Mouse (Mus musculus): ENCODE data around the gene Rcor2.
A peak's percentile ranks its signal among the peaks of the same experiment; 100 is the strongest.

The Rcor2 gene

GRCm38 (mm10) chr19:7265478-7266191 is 1.5 kb upstream of the Rcor2 start:
- DNase-seq, result peak; percentile 62 to 76

- DNase-seq, result peak; percentile 31 to 46
Measured at GRCm38 (mm10) chr19:7266421-7266831, 699 bp upstream of the Rcor2 start.

GRCm38 (mm10) chr19:7267781-7268721 is 926 bp downstream of the Rcor2 start:
- DNase-seq, result peak; percentile 52 to 70

GRCm38 (mm10) chr19:7268722-7269090 is 1.6 kb downstream of the Rcor2 start:
- DNase-seq, result peak; percentile 62 to 82

- peak; percentile 32 to 68 for DNase-seq
Measured at GRCm38 (mm10) chr19:7269290-7270044, 2.3 kb downstream of the Rcor2 start.

- DNase-seq, result no peak
Measured at GRCm38 (mm10) chr19:7273486-7273885, 6.4 kb downstream of the Rcor2 start.

- peak; percentile 86 for DNase-seq
Measured at GRCm38 (mm10) chr19:7274326-7274990, 7.3 kb downstream of the Rcor2 start.

- DNase-seq, result peak; percentile 57 to 72
Measured at GRCm38 (mm10) chr19:7275131-7275789, 8.1 kb downstream of the Rcor2 start.

GRCm38 (mm10) chr19:7276053-7276659 is 9.0 kb downstream of the Rcor2 start:
- peak; percentile 35 to 45 for DNase-seq

GRCm38 (mm10) chr19:7276796-7277195 is 9.7 kb downstream of the Rcor2 start:
- no peak for DNase-seq

- DNase-seq, result peak in 1 of 2 experiments; percentile 52
Measured at GRCm38 (mm10) chr19:7278200-7278906, 11.2 kb downstream of the Rcor2 start.

- DNase-seq, result peak in 1 of 2 experiments; percentile 44
Measured at GRCm38 (mm10) chr19:7279114-7279513, 12.0 kb downstream of the Rcor2 start.

GRCm38 (mm10) chr19:7280557-7281330 is 13.6 kb downstream of the Rcor2 start:
- no peak for DNase-seq

GRCm38 (mm10) chr19:7286563-7287315 is 19.6 kb downstream of the Rcor2 start:
- no peak for DNase-seq

- no peak for DNase-seq
Measured at GRCm38 (mm10) chr19:7288288-7288687, 21.2 kb downstream of the Rcor2 start.

- DNase-seq, result no peak
Measured at GRCm38 (mm10) chr19:7289767-7290166, 22.6 kb downstream of the Rcor2 start.

- DNase-seq, result no peak
Measured at GRCm38 (mm10) chr19:7291958-7292709, 25.0 kb downstream of the Rcor2 start.

All from cerebellum, postnatal 25 days (tissue).